Mouse (Mus musculus) embryonic facial prominence, embryonic 10.5 days (tissue): ENCODE results near the gene Pde8a. TPM values are rescaled to one million over a fixed set of nuclear protein-coding genes. Genes with fewer than 3 reads are reported as not detected.
A peak's percentile ranks its signal among the peaks of the same experiment; 100 is the strongest.

Source experiments
- DNase-seq: peaks from one replicate; pipeline ENCODE4 v3.0.0-alpha.2; 2017; ENCODE audit warnings: low spot score
- H3K27ac ChIP-seq: fragments of 300-500 bp; sonication (generic); replicated peaks from 2 replicates; pipeline ENCODE4 v1.5.1; 2016; ENCODE audit warnings: mild to moderate bottlenecking
- H3K27me3 ChIP-seq: fragments of 300-500 bp; sonication (generic); replicated peaks from 2 replicates; pipeline ENCODE4 v1.6.1; 2016; ENCODE audit warnings: low read depth, mild to moderate bottlenecking; ENCODE audit not compliant: poor library complexity, severe bottlenecking
- H3K36me3 ChIP-seq: fragments of 300-500 bp; sonication (generic); replicated peaks from 2 replicates; pipeline ENCODE4 v1.6.1; 2016; ENCODE audit warnings: mild to moderate bottlenecking, moderate library complexity
- H3K4me1 ChIP-seq: fragments of 300-500 bp; sonication (generic); 2 replicates; pipeline ENCODE4 v1.6.1; 2016
- H3K4me3 ChIP-seq: fragments of 300-500 bp; sonication (generic); 2 replicates; pipeline ENCODE4 v1.5.1; 2016; ENCODE audit warnings: mild to moderate bottlenecking, moderate library complexity
- H3K9me3 ChIP-seq: fragments of 300-500 bp; sonication (generic); 2 replicates; pipeline ENCODE4 v1.6.1; 2016; ENCODE audit warnings: mild to moderate bottlenecking
- WGBS: fragments of 180-500 bp; shearing (Covaris S2); methylation state at CpG from one replicate; pipeline ENCODE4 v1.1.7; 2016; 5-methylcytosine and 5-hydroxymethylcytosine counted together
- polyA plus RNA-seq: library from polyadenylated mRNA; unstranded; fragments of >200 nt; fragmentation: Nextera tagmentation; extraction: Ambion mirVana; gene quantifications from 2 replicates; pipeline ENCODE4 v1.2.1, GENCODE M21; 2016

Gene Pde8a
- polyA plus RNA-seq, 1 experiment from 2014 or later: 2.4 TPM

DNA sequence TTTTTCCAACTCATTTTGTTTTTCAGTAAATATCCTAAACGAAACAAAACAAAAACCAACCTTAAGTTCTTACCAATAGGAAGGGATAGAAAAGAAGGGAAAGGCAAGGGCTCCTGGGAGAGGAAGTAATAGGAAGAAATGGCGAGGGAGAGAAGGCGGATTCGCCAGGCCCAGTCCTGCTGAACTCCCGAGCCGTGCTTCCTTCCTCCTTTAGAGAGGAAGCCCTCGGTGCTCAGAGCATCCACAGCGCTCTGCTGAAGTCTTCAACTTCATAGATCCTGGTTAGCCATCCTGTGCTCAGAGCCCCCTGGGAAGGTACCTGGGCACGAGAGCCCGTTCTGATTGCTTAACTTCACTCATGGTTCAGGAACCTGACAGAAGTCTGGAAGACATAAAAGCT, 114.3 kb downstream of the Pde8a start:
- no peaks in the 10 kb centered on the region for H3K4me1 ChIP-seq
- 80% methylated on average over 10 of the region's 10 CpGs for WGBS
- DNase-seq: no peak
- no peaks in the 10 kb centered on the region for H3K27me3 ChIP-seq
- H3K9me3 ChIP-seq: no peaks in the 10 kb centered on the region
- no peak overlapping the region for H3K4me3 ChIP-seq
- H3K36me3 ChIP-seq: peaks cover 39% of the 10 kb centered on the region
- no peak overlapping the region for H3K27ac ChIP-seq

DNA sequence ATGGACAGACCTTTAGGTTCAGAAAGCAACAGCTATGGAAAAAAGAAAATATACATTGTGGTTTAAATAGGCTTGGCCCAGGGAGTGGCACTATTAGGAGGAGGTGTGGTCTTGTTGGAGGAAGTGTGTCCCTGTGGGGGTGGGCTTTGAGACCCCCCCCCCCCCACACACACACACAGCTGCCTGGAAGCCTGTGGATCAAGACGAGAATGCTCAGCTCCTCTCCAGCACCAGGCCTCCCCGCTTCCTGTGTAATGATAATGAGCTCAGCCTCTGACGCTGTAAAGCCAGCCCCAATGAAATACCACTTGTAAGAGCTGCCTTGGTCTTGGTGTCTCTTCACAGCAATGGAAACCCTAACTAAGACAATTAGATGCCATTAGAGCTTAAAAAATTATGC, 117.4 kb downstream of the Pde8a start:
- DNase-seq: no peak
- H3K36me3 ChIP-seq: peaks cover 63% of the 10 kb centered on the region
- peaks cover 4% of the 10 kb centered on the region for H3K4me1 ChIP-seq
- H3K9me3 ChIP-seq: no peaks in the 10 kb centered on the region
- no peak overlapping the region for H3K27ac ChIP-seq
- H3K4me3 ChIP-seq: no peak overlapping the region
- 24% methylated on average over 3 of the region's 3 CpGs for WGBS
- H3K27me3 ChIP-seq: no peaks in the 10 kb centered on the region

DNA sequence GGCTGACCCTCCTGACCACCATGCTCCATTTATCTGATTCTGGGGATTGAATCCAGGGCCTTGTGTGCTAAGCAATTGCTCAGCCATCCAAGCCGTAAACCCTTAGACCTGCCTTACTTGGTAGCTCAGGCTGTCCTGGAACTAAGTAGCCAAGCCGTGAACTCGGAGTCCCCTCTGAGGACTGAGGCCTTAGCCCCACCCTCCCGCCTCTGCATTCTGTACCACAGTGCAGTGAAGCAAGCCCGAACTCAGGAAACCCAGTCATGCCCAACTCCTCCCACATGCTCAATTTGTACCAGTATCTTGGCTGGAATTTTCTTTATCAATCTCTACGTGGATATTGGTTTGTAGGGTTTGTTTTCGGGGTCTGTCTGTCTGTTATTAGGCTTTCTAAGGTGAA, 118.5 kb downstream of the Pde8a start:
- H3K36me3 ChIP-seq: peaks cover 71% of the 10 kb centered on the region

DNA sequence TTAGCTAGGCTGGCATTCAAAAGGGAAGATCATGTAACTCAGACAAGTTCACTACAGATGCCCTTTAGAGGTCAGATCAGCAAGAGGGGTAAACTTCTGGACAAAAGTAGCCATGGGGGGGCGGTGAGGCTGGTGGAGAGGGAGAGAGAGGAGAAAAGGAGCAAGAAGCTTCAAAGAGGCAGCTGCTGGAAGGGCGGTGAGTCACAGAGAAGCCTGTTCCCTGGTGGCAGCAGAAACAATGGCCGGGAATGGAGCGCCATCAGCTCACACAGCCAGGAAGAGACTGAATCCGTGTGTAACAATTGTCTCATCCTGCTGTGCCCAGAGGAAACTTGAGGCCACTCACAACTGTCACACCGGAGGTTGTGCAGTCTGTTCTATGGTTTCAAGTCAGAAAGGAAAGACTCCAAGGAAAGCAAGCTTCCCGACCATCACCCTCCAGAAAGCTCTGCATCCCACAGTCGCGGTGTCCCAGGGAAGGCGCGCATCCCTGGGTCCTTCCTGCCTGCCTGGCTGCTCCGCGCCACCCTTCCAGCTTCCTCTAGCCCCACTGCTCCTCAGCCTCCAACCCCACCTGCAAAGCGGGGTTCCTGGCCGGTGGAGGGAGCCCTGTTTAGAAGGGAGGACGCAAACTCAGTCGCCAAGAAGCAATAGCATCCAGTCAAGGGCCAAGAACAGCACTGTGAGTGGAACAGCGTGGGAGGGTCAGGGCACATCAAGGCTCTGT, 122.5 kb downstream of the Pde8a start:
- H3K9me3 ChIP-seq: no peaks in the 10 kb centered on the region
- WGBS: 70% methylated on average over 18 of the region's 18 CpGs
- peaks cover 8% of the 10 kb centered on the region for H3K4me1 ChIP-seq
- peaks cover 84% of the 10 kb centered on the region for H3K36me3 ChIP-seq
- H3K4me3 ChIP-seq: peak overlapping the region; percentile 11; the same call in 1 of the 2 replicates
- H3K27me3 ChIP-seq: no peaks in the 10 kb centered on the region
- peak overlapping the region; percentile 73 for H3K27ac ChIP-seq
- peak; percentile 43 for DNase-seq

More for the DNA sequence above, 118.5 kb downstream of the Pde8a start:
- Histone ChIP-seq H3K27ac (no peak overlapping the region), H3K4me3 (no peak overlapping the region), H3K4me1 (peaks cover 8% of the 10 kb centered on the region), H3K9me3 (no peaks in the 10 kb centered on the region), H3K27me3 (no peaks in the 10 kb centered on the region)
- no peak for DNase-seq
- WGBS: 83% methylated on average over 7 of the region's 7 CpGs

DNA sequence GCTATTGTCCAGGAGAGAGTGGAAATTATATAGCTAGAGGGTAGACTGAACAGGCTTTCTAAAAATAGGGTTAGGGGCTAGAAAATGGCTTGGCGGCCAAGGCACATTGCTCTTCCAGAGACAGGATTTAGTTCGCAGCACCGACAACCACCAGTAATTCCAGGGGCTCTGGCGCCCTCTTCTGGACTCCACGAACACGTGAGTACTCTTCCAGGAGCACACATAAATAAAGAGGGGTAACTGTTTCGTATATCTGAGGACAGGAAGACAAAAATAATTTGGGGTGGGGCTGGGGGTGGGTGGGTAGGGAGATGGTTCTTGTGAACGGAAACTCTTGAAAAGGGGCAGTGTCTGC, 123.0 kb downstream of the Pde8a start:
- Histone ChIP-seq H3K4me1 (peaks cover 8% of the 10 kb centered on the region), H3K4me3 (peak overlapping the region; percentile 11; the same call in 1 of the 2 replicates), H3K9me3 (no peaks in the 10 kb centered on the region), H3K27me3 (no peaks in the 10 kb centered on the region), H3K36me3 (peaks cover 89% of the 10 kb centered on the region), H3K27ac (peak overlapping the region; percentile 73; the same call in 1 of the 2 replicates)
- peak; percentile 74 for DNase-seq
- WGBS: 36% methylated on average over 8 of the region's 8 CpGs

DNA sequence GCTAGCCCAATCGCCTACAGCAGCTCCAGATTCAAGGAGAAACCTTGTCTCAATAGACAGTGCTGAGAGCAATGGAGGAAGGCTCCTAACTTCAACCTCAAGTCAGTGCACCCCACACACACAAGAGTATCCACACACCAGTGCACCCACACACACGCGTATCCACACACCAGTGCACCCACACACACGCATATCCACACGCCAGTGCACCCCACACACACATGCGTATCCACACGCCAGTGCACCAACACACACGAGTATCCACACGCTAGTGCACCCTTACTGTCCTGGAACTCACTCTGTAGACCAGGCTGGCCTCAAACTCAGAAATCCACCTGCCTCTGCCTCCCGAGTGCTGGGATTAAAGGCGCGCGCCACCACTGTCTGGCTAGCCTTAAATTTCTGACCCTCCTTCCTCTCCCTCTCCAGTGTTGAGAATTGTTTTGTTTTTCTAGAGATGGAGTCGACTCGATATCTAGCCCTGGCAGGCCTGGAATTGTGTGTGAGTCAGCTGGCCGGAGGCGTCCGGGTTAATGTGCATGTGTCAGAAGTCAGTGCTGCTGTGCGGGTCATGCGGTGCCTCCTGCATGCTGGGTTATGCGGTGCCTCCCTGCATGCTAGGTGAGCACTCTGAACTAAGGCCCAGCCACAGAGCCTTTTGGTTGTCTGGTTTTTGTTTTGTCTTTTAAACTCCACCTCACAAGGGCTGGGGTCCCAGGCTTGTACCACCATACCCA, 124.6 kb downstream of the Pde8a start:
- Histone ChIP-seq H3K9me3 (no peaks in the 10 kb centered on the region), H3K36me3 (peaks cover 92% of the 10 kb centered on the region), H3K27ac (no peak overlapping the region), H3K27me3 (no peaks in the 10 kb centered on the region), H3K4me3 (no peak overlapping the region), H3K4me1 (peaks cover 15% of the 10 kb centered on the region)
- no peak for DNase-seq
- 95% methylated on average over 21 of the region's 21 CpGs for WGBS

DNA sequence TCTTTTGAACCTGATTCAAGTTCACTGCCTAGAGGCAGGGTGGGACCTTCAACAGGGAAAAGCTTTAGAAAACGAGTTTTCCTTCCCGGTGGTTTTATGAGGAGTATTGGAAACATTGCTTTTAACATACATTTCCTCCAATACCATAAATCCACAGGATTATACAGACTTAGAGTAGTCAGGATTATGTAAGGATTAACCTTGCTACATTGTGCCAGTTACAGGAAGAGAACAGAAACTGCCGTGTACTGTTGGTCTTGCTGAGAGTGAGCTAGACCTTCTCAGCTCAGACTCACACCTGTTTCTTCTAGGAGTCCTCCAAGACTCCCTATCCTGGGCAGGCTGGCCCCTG, 125.1 kb downstream of the Pde8a start:
- 88% methylated on average over 3 of the region's 3 CpGs for WGBS
- no peak for DNase-seq
- H3K4me1 ChIP-seq: peaks cover 21% of the 10 kb centered on the region
- H3K27ac ChIP-seq: no peak overlapping the region
- peaks cover 92% of the 10 kb centered on the region for H3K36me3 ChIP-seq
- no peaks in the 10 kb centered on the region for H3K27me3 ChIP-seq
- H3K4me3 ChIP-seq: no peak overlapping the region
- no peaks in the 10 kb centered on the region for H3K9me3 ChIP-seq

DNA sequence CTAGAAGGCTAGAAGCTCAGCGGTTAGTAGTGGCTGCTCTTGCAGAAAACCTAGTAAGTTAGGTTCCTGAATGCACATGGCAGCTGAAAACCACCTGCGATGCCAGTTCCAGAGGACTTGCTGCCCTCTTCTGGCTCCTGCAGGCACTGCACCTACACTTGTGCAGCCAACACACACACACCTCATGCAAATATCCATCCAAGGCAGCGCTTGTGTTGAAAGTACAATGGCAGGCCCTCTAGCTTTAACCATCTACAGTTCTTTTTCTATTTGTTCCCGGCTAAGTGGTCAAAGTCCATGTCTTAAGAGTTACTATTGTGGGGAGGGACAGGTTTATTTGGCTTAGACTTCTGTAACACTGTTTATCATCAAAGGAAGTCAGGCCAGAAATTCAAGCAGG, 126.4 kb downstream of the Pde8a start:
- Histone ChIP-seq H3K27ac (no peak overlapping the region), H3K4me3 (no peak overlapping the region), H3K27me3 (no peaks in the 10 kb centered on the region), H3K4me1 (peaks cover 27% of the 10 kb centered on the region), H3K36me3 (peaks cover 93% of the 10 kb centered on the region), H3K9me3 (no peaks in the 10 kb centered on the region)
- WGBS: 87% methylated on average over 4 of the region's 4 CpGs
- peak; percentile 76 for DNase-seq

DNA sequence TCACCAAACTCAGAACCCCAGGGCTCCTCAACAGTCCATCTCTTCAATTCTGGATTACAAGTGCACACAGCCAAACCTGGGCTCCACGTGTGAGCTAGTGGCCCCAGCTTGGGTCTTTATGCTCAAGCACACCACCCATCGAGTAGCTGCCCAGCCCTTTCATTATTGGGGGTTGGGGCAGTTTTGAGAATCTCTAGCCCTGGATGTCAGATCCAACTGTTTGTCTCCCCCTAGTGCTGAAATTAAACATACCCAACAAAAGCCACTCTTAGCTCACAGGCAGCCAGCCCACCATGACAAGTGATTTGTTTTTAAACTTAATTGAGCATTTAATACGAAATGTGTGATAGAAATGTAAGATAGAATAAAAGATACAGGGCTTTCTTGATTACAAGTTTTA, 128.2 kb downstream of the Pde8a start:
- Histone ChIP-seq H3K36me3 (peaks cover 75% of the 10 kb centered on the region), H3K27me3 (no peaks in the 10 kb centered on the region), H3K4me3 (no peak overlapping the region), H3K27ac (no peak overlapping the region), H3K4me1 (peaks cover 19% of the 10 kb centered on the region), H3K9me3 (no peaks in the 10 kb centered on the region)
- no peak for DNase-seq
- WGBS: 59% methylated on average over 3 of the region's 3 CpGs

DNA sequence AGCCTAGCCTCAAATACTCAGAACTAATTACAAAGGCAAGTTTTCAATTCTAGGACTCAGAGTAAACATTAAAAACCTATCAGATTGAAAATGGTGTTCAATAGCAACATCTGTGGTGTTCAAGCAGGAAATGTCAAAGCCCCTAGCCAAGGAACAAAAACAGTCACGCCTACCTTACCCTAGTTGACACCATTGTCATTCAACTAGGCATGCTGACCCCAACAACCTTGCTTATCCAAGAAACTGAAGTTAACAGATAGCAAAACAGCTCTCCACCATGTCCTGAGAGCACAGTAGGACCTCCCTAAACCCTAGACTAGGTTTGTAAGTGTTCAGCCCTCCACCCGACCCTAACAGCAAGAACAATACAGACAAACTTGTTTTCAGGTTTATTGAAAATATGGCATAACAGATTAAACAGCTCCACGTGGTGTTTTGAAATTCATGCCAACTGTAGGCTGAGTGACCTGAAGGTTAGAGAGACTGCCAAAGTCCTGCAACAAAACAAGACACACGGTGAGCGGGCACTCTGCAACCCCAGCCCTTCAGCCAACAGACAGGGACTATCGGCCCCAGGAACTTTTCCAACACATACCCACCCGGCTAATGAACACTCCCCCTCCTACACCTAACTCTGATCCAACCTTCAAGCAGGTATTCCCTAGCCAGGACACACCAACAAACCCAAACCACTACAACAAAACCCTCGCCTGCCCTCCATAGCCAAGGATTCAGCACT, 129.1 kb downstream of the Pde8a start:
- no peak for DNase-seq
- Histone ChIP-seq H3K4me1 (peaks cover 19% of the 10 kb centered on the region), H3K9me3 (no peaks in the 10 kb centered on the region), H3K27me3 (no peaks in the 10 kb centered on the region), H3K27ac (no peak overlapping the region), H3K36me3 (peaks cover 66% of the 10 kb centered on the region), H3K4me3 (peak overlapping the region; percentile 99)
- 77% methylated on average over 8 of the region's 8 CpGs for WGBS

DNA sequence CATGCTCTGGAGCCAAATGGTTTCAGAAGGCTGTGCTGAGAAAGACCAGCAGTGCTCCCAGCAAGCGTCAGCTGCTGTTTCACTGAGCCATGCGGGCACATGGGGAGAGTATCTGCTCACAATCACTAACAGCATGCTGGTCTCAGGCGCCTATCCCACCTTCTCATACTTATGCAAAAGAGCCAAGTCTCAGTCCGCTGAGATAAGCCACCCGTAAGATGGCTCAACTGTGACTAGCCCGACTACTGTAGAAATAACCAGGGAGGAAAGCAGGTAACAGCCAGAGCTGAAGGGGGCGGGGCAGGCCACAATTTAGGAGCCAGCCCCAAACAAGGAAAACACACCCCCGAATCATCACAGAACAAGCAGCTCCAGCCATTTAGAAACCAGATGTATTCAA, 129.9 kb downstream of the Pde8a start:
- peaks cover 58% of the 10 kb centered on the region for H3K36me3 ChIP-seq
- WGBS: 41% methylated on average over 8 of the region's 8 CpGs
- peaks cover 19% of the 10 kb centered on the region for H3K4me1 ChIP-seq
- H3K27ac ChIP-seq: peak overlapping the region; percentile 96
- no peaks in the 10 kb centered on the region for H3K9me3 ChIP-seq
- no peak for DNase-seq
- H3K4me3 ChIP-seq: peak overlapping the region; percentile 99
- no peaks in the 10 kb centered on the region for H3K27me3 ChIP-seq

DNA sequence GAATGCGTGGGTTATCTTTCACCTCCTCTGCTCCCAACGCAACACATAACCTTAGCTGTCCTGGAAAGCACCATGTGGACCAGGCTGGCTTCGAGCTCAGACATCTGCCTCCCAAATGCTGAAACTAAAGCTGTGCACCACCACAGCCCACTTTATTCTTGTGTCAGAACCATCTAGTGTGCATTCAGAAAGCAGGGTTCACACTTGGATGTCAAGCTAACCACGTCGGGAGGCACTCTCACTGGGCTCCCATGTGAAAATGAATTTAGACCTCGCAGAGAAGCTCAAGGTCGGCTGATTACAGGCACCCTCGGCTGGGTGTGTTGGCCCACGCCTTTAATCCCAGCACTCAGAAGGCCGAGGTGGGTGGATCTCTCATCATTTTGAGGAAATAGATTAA, 130.4 kb downstream of the Pde8a start:
- H3K27ac ChIP-seq: peak overlapping the region; percentile 96
- no peaks in the 10 kb centered on the region for H3K9me3 ChIP-seq

More for the DNA sequence above, 130.4 kb downstream of the Pde8a start:
- WGBS: 19% methylated on average over 10 of the region's 10 CpGs
- peaks cover 53% of the 10 kb centered on the region for H3K36me3 ChIP-seq
- DNase-seq: no peak
- peaks cover 19% of the 10 kb centered on the region for H3K4me1 ChIP-seq
- H3K4me3 ChIP-seq: peak overlapping the region; percentile 99
- H3K27me3 ChIP-seq: no peaks in the 10 kb centered on the region
